Mouse (Mus musculus) fat pad, adult 2 months (tissue): ENCODE data around the gene Fgfr2.

ENCODE experiments used
- DNase-seq: peaks from one replicate; pipeline ENCODE4 v3.0.0-alpha.2; 2011; ENCODE audit warnings: low read depth, low spot score; ENCODE audit errors: extremely low read depth

The Fgfr2 gene

GRCm38 (mm10) chr7:132964395-132964794 is 158.8 kb downstream of the Fgfr2 start:
- no peak for DNase-seq

- no peak for DNase-seq
Observed at GRCm38 (mm10) chr7:132950613-132951012, 172.5 kb downstream of the Fgfr2 start.

DNA sequence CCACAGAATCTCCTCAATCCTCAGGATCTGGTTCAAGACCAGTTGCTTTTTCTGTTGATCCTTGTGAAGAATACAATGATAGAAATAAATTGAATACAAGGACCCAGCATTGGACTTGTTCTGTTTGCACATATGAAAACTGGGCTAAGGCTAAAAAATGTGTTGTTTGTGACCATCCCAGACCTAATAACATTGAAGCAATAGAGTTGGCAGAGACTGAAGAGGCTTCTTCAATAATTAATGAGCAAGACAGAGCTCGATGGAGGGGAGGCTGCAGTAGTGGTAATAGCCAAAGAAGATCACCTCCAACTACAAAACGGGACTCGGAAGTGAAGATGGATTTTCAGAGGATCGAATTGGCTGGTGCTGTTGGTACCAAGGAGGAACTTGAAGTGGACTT is 173.2 kb downstream of the Fgfr2 start:
- DNase-seq, result no peak

- no peak for DNase-seq
Observed at GRCm38 (mm10) chr7:132940569-132940968, 182.6 kb downstream of the Fgfr2 start.

- no peak for DNase-seq
Observed at GRCm38 (mm10) chr7:132939118-132939517, 184.0 kb downstream of the Fgfr2 start.

GRCm38 (mm10) chr7:132934743-132935142 is 188.4 kb downstream of the Fgfr2 start:
- DNase-seq, result no peak

- no peak for DNase-seq
Observed at GRCm38 (mm10) chr7:132933331-132933730, 189.8 kb downstream of the Fgfr2 start.

- DNase-seq, result no peak
Observed at GRCm38 (mm10) chr7:132931560-132932351, 191.4 kb downstream of the Fgfr2 start.

- peak; percentile 51 for DNase-seq
Observed at GRCm38 (mm10) chr7:132930850-132931559, 192.1 kb downstream of the Fgfr2 start, which contains the start of gene Zranb1. Zranb1 (plus strand) TSS chr7:132931142.

DNA sequence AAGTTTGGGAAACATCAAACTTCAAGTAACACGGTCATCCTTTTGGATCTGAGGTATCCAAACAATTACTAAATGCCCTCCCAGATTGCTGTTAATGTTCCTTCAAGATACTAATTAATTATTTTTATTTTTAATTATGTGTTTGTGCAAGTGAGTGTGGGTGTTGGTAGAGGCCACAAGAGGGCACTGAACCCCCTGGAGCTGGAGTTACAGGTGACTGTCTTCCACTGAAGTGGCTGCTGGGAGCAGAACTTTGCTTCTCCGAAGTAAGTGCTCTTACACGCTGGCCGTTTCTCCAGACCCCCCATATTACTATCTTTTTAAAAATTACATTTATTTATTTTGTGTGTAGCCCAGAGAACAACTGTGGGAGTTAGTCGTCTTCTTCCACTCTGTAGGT is 193.1 kb downstream of the Fgfr2 start:
- no peak for DNase-seq

DNA sequence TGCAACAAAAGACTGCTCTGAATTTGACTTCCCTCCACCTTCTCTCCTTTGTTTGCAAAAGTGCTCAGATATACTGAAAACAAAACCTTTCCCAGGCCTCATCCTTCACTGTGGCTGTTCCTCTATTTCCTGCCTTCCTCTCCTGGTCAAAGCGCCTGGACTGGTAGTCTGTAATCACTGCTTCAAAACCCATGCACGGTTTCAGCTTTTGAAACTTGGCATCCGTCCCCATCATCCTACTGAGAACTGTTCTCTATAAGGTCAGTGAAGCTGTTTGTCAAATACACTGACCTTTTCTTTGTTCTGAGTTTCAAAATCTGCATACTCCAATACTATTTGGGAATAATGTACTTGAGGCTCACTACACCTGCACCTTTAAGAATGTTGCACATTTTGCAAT is 195.9 kb downstream of the Fgfr2 start:
- no peak for DNase-seq

DNA sequence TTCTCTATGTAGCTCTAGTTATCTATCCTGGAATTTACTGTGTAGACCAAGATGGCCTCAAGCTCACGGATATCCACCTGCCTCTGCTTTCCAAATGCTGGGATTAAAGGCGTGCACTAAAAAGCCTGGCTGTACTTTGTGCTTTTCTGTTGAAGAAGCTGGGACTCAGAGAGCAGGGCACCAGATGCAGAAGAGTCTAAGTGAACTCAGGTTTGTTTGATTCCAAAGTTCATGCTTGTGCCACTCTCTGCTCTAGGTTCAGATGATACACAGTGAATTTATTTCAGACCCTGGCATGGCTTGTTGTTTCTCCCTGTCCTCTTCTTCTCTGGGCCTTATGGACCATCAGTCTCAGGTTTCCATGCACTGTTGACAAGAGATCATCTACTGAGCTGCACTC is 197.9 kb downstream of the Fgfr2 start:
- no peak for DNase-seq

GRCm38 (mm10) chr7:132921971-132922370 is 201.2 kb downstream of the Fgfr2 start:
- no peak for DNase-seq

- no peak for DNase-seq
Observed at GRCm38 (mm10) chr7:132903796-132904195, 219.4 kb downstream of the Fgfr2 start.

DNA sequence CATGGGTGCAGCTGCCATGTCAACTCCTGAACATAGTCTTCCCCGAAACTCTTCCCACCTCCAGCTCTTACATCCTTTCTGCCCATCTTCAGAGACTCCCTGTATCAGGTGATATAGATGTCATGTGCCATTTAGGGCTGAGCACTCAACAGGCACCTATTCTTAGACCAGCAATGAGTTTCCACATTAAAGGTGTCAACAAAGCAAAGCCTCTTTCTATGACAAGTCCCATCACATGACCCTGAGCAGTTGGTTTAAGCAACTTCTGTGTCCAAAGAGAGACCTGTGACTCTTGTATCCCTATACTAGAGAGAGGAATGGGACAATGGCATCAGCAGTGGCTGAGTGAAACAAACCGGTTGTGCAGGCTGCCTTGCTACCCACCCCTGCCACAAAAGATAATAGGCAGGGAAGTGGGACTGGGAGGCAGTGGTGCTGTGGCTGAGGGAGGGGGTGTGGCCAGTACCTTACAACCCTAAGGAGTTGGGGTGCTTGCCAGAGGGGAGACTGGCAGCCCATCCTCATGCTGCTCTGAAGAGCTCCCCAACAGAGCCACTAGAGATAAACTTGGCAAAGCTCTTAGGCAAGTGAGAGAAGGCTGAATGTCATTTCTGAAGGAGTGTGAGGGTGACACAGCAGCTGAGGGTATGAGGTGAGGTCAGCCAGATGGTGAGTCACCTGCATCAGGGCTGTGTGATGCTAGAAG is 222.2 kb downstream of the Fgfr2 start:
- DNase-seq, result no peak

DNA sequence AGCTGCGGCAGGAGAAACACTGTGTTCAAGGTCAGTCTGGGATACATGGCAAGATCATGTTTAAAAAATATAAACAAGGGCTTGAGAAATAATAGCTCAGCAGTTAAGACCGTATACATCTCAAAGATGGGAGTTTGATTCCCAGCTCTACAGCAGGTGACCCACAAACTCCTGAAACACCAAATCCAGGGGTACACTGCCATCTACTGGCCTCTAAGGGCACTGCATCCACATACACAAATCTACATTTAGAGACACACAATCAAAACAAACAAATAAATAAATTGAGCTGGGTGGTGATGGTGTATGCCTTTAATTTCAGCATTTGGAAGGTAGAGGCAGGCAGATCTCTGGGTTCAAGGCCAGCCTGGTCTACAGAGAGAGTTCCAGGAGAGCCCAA is 224.9 kb downstream of the Fgfr2 start:
- DNase-seq, result no peak

DNA sequence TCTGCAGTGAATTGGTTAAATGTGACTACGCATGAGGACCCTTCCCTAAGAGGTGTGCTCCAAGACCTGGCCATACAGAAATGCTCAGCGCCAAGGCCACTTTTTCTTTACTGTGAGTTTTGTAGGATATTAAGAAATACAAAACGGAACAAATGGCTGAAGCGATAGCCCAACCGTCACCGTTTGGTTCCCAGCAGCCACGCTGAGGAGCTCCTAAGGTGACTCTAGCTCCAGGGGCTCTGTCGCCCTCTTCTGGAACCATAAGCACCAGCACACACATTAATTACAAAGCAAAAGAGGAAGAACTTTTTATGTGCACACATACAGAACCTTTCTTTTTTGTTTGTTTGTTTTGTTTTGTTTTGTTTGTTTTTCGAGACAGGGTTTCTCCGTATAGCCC is 225.9 kb downstream of the Fgfr2 start:
- no peak for DNase-seq

- no peak for DNase-seq
Observed at GRCm38 (mm10) chr7:132896206-132896815, 226.8 kb downstream of the Fgfr2 start.

DNA sequence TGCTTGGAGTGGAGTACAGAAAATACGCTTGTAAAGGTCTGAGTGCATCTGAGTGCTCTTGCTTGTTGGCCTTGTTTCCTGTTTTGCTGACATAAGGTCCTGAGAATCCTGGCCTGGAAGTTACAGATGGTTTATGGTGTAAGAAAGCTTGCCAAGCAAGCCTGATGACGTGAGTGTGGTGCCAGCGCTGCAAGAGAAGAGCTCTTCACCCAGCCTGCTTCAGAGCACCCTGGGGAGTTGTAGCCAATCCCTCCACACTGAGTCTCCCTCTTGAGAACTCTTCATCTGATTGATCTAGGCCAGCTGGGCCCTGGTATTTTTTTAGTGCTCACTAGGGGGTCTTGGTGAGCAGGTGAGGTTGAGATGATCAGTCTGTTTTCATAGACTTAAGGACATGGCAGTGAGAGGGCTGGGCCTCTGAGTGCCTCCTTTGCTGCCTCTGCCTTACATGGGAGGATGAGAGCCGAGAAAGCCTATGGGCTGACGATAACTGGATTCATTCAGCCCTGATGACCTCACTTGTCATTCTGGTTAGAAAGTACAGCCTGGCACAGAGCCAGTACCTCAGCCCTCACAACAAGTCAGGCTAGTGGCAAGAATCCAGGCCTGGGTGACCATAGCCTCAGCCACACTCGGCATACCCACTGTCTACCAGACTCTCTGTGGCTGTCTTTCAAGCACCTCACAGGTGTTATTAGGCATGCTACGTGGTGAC is 228.2 kb downstream of the Fgfr2 start:
- no peak for DNase-seq

GRCm38 (mm10) chr7:132893336-132893735 is 229.8 kb downstream of the Fgfr2 start:
- no peak for DNase-seq

DNA sequence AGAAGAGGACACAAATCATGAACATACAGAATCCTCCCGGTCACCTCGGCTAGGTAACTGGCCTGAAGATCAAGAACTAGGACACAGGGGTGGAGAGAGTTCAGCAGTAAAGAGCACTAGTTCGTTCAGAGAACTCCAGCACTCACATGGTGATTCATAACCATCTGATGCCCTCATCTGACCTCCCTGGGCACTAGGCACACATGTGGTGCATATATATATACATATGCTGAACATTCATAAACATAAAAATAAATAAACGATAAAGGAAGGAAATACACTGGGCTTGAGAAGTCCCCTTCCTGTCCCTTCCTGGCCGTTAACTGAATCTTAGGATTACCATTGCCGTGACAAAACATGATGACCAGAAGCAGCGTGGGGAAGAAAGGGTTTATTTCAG is 230.3 kb downstream of the Fgfr2 start:
- DNase-seq, result no peak
